Mouse (Mus musculus): ENCODE data around the gene Ddx6. TPM values are rescaled to one million over a fixed set of nuclear protein-coding genes. Genes with fewer than 3 reads are reported as not detected.

The Ddx6 gene
- polyA plus RNA-seq, 1 experiment from 2014 or later = 6.1 TPM

Other genes with a start within 250 kb of the Ddx6 start
- 14.6 and 15.1 TPM in 2 replicates for gene Vps11, start 243.2 kb upstream of the Ddx6 start, polyA plus RNA-seq (2015; fragmentation: Nextera tagmentation; extraction: Ambion mirVana)
- 14.8 and 17.0 TPM in 2 replicates for gene Hyou1, start 225.4 kb upstream of the Ddx6 start, polyA plus RNA-seq (2015; fragmentation: Nextera tagmentation; extraction: Ambion mirVana)
- 46.3 and 59.8 TPM in 2 replicates for gene Slc37a4, start 208.0 kb upstream of the Ddx6 start, polyA plus RNA-seq (2015; fragmentation: Nextera tagmentation; extraction: Ambion mirVana)
- gene Rps25, start 197.8 kb upstream of the Ddx6 start, polyA plus RNA-seq (2015; fragmentation: Nextera tagmentation; extraction: Ambion mirVana) = 758 and 952 TPM in 2 replicates
- gene Trappc4, start 197.3 kb upstream of the Ddx6 start, polyA plus RNA-seq (2015; fragmentation: Nextera tagmentation; extraction: Ambion mirVana) = 48.2 and 50.4 TPM in 2 replicates
- gene Ccdc84, start 186.3 kb upstream of the Ddx6 start, polyA plus RNA-seq (2015; fragmentation: Nextera tagmentation; extraction: Ambion mirVana) = 12.6 and 13.6 TPM in 2 replicates
- gene Foxr1, start 163.8 kb upstream of the Ddx6 start, polyA plus RNA-seq (2015; fragmentation: Nextera tagmentation; extraction: Ambion mirVana) = 0.06 TPM in 1 of 2 replicates, not detected in the other
- gene Upk2, start 149.9 kb upstream of the Ddx6 start, polyA plus RNA-seq (2015; fragmentation: Nextera tagmentation; extraction: Ambion mirVana) = not detected in 2 replicates
- gene Bcl9l, start 122.1 kb upstream of the Ddx6 start, polyA plus RNA-seq (2015; fragmentation: Nextera tagmentation; extraction: Ambion mirVana) = 1.9 and 2.3 TPM in 2 replicates
- gene Cxcr5, start 43.0 kb upstream of the Ddx6 start, polyA plus RNA-seq (2015; fragmentation: Nextera tagmentation; extraction: Ambion mirVana) = 0.13 TPM in 1 of 2 replicates, not detected in the other
- gene Treh, start 68.3 kb downstream of the Ddx6 start, polyA plus RNA-seq (2015; fragmentation: Nextera tagmentation; extraction: Ambion mirVana) = not detected in 2 replicates
- 2.5 and 2.7 TPM in 2 replicates for gene Phldb1, start 130.3 kb downstream of the Ddx6 start, polyA plus RNA-seq (2015; fragmentation: Nextera tagmentation; extraction: Ambion mirVana)
- 87.1 and 89.2 TPM in 2 replicates for gene Arcn1, start 163.0 kb downstream of the Ddx6 start, polyA plus RNA-seq (2015; fragmentation: Nextera tagmentation; extraction: Ambion mirVana)
- 16.7 and 19.0 TPM in 2 replicates for gene Ift46, start 163.0 kb downstream of the Ddx6 start, polyA plus RNA-seq (2015; fragmentation: Nextera tagmentation; extraction: Ambion mirVana)
- 3.2 and 4.9 TPM in 2 replicates for gene Tmem25, start 194.4 kb downstream of the Ddx6 start, polyA plus RNA-seq (2015; fragmentation: Nextera tagmentation; extraction: Ambion mirVana)
- gene Ttc36, start 198.2 kb downstream of the Ddx6 start, polyA plus RNA-seq (2015; fragmentation: Nextera tagmentation; extraction: Ambion mirVana) = 127 and 154 TPM in 2 replicates

All from liver, embryonic 15.5 days (tissue).